Mouse (Mus musculus): Measurements from ENCODE around the gene Strip2. TPM values are rescaled to one million over a fixed set of nuclear protein-coding genes. Genes with fewer than 3 reads are reported as not detected.

The Strip2 gene
- polyA plus RNA-seq, 1 experiment from 2014 or later, result 0.77 TPM

DNA sequence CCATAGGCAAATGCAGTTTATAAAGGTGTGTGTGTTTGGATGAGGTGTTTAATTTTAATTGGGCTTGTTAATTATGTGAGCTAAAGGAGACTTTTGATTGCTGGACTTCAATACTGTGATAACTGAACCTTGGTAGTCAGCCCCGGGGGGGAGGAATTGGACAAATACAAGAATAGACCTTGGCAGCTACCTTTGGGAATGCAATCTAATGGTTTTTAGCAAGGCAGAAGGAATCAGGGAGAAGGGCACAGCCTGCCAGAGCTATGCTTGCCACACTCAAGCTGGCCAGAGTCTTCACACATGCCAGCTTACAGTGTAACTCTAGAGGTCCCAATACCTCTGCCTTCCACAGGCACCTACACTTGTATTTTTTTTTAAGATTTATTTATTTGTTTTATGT, 18.9 kb downstream of the Strip2 start:
- Histone ChIP-seq H3K4me3 (ENCODE audit: low read depth, low read length) (no peak overlapping the region), H3K27ac (ENCODE audit: low read depth, low read length) (no peak overlapping the region), H3K9me3 (ENCODE audit: control insufficient read depth, low read length) (no peaks in the 10 kb centered on the region), H3K27me3 (ENCODE audit: control insufficient read depth, insufficient read depth, low read length) (no peaks in the 10 kb centered on the region), H3K9ac (ENCODE audit: low read length) (no peak overlapping the region), H3K36me3 (ENCODE audit: control insufficient read depth, insufficient read depth, low read length) (no peaks in the 10 kb centered on the region), H3K4me1 (replicated peaks; ENCODE audit: control insufficient read depth, insufficient read depth, low read length) (no peaks in the 10 kb centered on the region), H3K4me2 (ENCODE audit: low read depth, low read length, severe bottlenecking) (no peak overlapping the region)
- DNase-seq (ENCODE audit: low spot score) (no peak), ATAC-seq (replicated peaks; ENCODE audit: low FRiP score) (no peak)
- WGBS, result 78% methylated on average over 1 of the region's 1 CpGs

DNA sequence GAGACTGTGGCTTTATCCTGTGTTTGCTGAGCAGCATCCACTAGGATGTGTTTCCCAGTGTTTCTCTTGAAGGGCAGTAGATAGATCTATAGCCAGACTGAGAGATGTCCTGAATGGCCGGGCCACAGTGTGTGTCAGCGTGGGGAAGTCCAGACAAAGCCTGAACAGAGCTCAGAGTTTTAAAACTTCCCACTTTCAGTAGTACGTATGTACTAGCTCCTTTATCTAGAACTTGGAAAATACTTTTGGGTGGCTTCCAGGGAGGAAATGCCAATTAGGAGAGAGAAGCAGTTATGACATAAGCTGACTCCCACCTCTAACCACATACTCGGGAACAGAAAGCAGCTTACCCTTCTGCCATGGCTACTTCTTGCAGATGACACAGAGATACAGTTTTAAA, 23.6 kb downstream of the Strip2 start:
- Histone ChIP-seq H3K36me3 (ENCODE audit: control insufficient read depth, insufficient read depth, low read length) (no peaks in the 10 kb centered on the region), H3K4me3 (ENCODE audit: low read depth, low read length) (no peak overlapping the region), H3K4me2 (ENCODE audit: low read depth, low read length, severe bottlenecking) (no peak overlapping the region), H3K27me3 (ENCODE audit: control insufficient read depth, insufficient read depth, low read length) (no peaks in the 10 kb centered on the region), H3K9me3 (ENCODE audit: control insufficient read depth, low read length) (no peaks in the 10 kb centered on the region), H3K27ac (ENCODE audit: low read depth, low read length) (no peak overlapping the region), H3K9ac (ENCODE audit: low read length) (no peak overlapping the region), H3K4me1 (replicated peaks; ENCODE audit: control insufficient read depth, insufficient read depth, low read length) (no peaks in the 10 kb centered on the region)
- 89% methylated on average over 4 of the region's 4 CpGs for WGBS
- ATAC-seq (replicated peaks; ENCODE audit: low FRiP score) (no peak), DNase-seq (ENCODE audit: low spot score) (no peak)

DNA sequence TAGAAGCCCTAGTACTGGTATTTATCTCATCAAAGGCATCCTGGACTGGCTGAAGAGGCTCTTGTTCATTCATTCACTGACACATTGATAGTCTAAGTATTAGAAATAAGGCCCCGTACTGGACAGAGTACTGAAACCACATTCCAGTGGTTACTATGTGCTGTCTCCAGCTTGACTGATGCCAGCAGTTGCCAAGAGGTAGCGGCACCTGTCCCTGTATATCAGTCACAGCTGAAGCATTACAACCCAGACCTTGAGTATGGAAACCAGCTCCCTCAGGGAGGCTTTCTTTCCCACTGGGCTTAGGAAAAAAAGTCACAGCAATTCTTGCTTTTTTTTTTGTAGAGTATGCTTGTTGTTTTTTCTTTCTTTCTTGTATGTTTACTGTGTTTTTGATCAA, 24.2 kb downstream of the Strip2 start:
- H3K27me3 ChIP-seq (ENCODE audit: control insufficient read depth, insufficient read depth, low read length), result no peaks in the 10 kb centered on the region
- H3K9ac ChIP-seq (ENCODE audit: low read length), result no peak overlapping the region
- no peak overlapping the region for H3K4me2 ChIP-seq (ENCODE audit: low read depth, low read length, severe bottlenecking)
- H3K4me1 ChIP-seq (replicated peaks; ENCODE audit: control insufficient read depth, insufficient read depth, low read length), result no peaks in the 10 kb centered on the region
- H3K9me3 ChIP-seq (ENCODE audit: control insufficient read depth, low read length), result no peaks in the 10 kb centered on the region
- H3K27ac ChIP-seq (ENCODE audit: low read depth, low read length), result no peak overlapping the region
- H3K4me3 ChIP-seq (ENCODE audit: low read depth, low read length), result no peak overlapping the region
- no peak for DNase-seq (ENCODE audit: low spot score)
- ATAC-seq (replicated peaks; ENCODE audit: low FRiP score), result no peak
- 96% methylated on average over 2 of the region's 2 CpGs for WGBS
- H3K36me3 ChIP-seq (ENCODE audit: control insufficient read depth, insufficient read depth, low read length), result no peaks in the 10 kb centered on the region

DNA sequence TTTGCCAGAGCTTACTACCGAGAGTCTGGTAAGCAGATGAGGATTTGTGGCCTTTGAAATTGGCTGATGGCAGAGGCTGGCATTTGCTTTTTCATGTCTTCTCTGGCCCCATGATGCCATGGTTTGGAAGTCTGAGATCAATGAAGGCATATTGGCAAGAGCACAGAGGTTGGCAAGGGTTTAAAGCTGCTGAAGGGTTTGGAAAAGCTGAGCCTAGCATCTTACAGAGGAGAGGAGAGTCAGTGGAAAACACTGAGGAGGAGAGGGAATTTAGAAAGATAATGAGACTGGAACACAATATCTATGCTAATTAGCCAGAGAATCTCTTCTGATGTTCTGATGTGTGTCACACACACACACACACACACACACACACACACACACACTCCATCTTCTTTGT, 27.7 kb downstream of the Strip2 start:
- Histone ChIP-seq H3K4me2 (ENCODE audit: low read depth, low read length, severe bottlenecking) (no peak overlapping the region), H3K4me3 (ENCODE audit: low read depth, low read length) (no peak overlapping the region), H3K4me1 (replicated peaks; ENCODE audit: control insufficient read depth, insufficient read depth, low read length) (no peaks in the 10 kb centered on the region), H3K27ac (ENCODE audit: low read depth, low read length) (no peak overlapping the region), H3K27me3 (ENCODE audit: control insufficient read depth, insufficient read depth, low read length) (no peaks in the 10 kb centered on the region), H3K9ac (ENCODE audit: low read length) (no peak overlapping the region), H3K9me3 (ENCODE audit: control insufficient read depth, low read length) (no peaks in the 10 kb centered on the region), H3K36me3 (ENCODE audit: control insufficient read depth, insufficient read depth, low read length) (no peaks in the 10 kb centered on the region)
- WGBS, result 68% methylated on average over 1 of the region's 1 CpGs
- no peak for DNase-seq (ENCODE audit: low spot score)
- no peak for ATAC-seq (replicated peaks; ENCODE audit: low FRiP score)

DNA sequence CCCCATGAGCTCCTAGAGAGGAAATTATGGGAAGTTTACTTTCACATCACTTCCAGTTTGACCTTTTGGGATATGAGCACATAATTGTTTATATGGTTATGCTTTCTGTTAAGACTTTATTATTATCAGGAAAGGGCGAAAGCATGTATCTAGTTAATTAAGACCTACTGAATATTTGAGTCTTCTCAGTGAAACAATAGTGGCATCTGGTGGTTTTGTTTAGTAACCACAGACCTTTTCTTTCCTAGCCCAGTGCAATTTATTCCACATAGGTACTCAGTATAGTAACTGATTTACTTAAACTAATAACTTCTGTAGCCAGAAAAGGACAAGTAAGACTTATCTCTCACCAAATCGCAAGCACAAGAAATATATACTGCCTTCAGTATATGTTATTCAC, 29.8 kb downstream of the Strip2 start:
- Histone ChIP-seq H3K27ac (ENCODE audit: low read depth, low read length) (no peak overlapping the region), H3K4me2 (ENCODE audit: low read depth, low read length, severe bottlenecking) (no peak overlapping the region), H3K36me3 (ENCODE audit: control insufficient read depth, insufficient read depth, low read length) (no peaks in the 10 kb centered on the region), H3K9me3 (ENCODE audit: control insufficient read depth, low read length) (no peaks in the 10 kb centered on the region), H3K27me3 (ENCODE audit: control insufficient read depth, insufficient read depth, low read length) (no peaks in the 10 kb centered on the region), H3K4me1 (replicated peaks; ENCODE audit: control insufficient read depth, insufficient read depth, low read length) (no peaks in the 10 kb centered on the region), H3K9ac (ENCODE audit: low read length) (no peak overlapping the region), H3K4me3 (ENCODE audit: low read depth, low read length) (no peak overlapping the region)
- ATAC-seq (replicated peaks; ENCODE audit: low FRiP score) (no peak), DNase-seq (ENCODE audit: low spot score) (no peak)
- 92% methylated on average over 2 of the region's 2 CpGs for whole genome bisulfite sequencing

DNA sequence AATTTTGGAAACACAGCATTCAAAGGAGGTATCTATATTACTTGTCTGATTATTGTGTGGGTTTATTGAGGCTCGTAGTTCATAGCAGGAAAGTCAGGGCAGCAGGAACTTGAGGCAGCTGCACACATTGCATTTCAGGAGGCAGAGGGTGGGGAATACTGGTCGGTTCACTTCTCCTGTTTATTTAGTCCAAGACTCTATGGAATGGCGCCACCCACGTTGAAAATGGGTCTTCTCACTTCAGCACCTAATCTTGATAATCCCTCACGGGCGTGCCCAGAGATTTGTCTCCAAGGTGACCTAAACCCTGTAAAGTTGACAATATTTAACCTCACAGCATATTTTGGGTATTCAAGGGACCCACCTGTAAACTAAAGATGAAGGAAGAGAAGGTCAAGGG, 31.0 kb downstream of the Strip2 start:
- DNase-seq (ENCODE audit: low spot score), result no peak
- Histone ChIP-seq H3K36me3 (ENCODE audit: control insufficient read depth, insufficient read depth, low read length) (no peaks in the 10 kb centered on the region), H3K27me3 (ENCODE audit: control insufficient read depth, insufficient read depth, low read length) (no peaks in the 10 kb centered on the region), H3K27ac (ENCODE audit: low read depth, low read length) (no peak overlapping the region), H3K4me2 (ENCODE audit: low read depth, low read length, severe bottlenecking) (no peak overlapping the region), H3K4me1 (replicated peaks; ENCODE audit: control insufficient read depth, insufficient read depth, low read length) (no peaks in the 10 kb centered on the region), H3K9ac (ENCODE audit: low read length) (no peak overlapping the region), H3K9me3 (ENCODE audit: control insufficient read depth, low read length) (no peaks in the 10 kb centered on the region), H3K4me3 (ENCODE audit: low read depth, low read length) (no peak overlapping the region)
- 82% methylated on average over 6 of the region's 6 CpGs for WGBS
- no peak for ATAC-seq (replicated peaks; ENCODE audit: low FRiP score)

DNA sequence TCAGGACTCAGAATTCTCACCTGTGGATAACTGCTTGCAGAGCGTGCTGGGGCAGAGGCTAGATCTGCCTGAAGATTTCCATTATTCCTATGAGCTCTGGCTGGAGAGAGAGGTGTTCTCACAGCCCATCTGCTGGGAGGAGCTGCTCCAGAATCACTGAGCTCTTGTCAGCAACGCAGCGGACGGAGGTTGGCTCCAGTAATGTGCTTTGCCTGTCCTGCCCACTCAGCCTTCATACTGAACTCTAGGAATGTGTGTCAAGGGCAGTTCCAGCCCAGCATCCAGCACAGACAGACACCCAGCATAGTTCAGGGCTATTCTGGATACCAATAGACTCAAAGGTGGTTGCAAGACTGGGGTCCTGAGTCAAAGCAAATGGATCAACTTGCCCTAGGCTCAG, 39.9 kb downstream of the Strip2 start:
- no peaks in the 10 kb centered on the region for H3K4me1 ChIP-seq (replicated peaks; ENCODE audit: control insufficient read depth, insufficient read depth, low read length)
- WGBS, result 92% methylated on average over 4 of the region's 4 CpGs
- ATAC-seq (replicated peaks; ENCODE audit: low FRiP score), result no peak

DNA sequence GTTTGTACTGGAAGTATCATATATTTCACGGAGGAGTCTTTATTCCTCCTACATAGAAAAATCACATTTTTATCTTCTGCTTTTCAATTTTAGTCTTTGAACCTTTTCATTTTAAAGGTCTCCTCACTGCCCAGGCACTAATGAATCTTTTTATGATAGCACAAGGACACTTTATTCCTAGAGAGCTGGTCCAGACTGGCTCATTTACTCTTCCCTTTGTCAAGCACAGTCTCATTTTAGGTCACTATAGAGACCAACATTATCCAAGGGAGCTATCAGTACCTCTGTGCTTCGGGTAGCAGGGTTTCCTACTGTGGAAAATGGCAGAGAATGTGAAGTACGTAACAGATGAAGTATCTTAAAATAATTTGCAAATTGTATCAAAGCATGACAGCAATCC, 41.9 kb downstream of the Strip2 start:
- Histone ChIP-seq H3K9me3 (ENCODE audit: control insufficient read depth, low read length) (no peaks in the 10 kb centered on the region), H3K4me1 (replicated peaks; ENCODE audit: control insufficient read depth, insufficient read depth, low read length) (no peaks in the 10 kb centered on the region), H3K27ac (ENCODE audit: low read depth, low read length) (no peak overlapping the region), H3K4me3 (ENCODE audit: low read depth, low read length) (no peak overlapping the region), H3K4me2 (ENCODE audit: low read depth, low read length, severe bottlenecking) (no peak overlapping the region), H3K27me3 (ENCODE audit: control insufficient read depth, insufficient read depth, low read length) (no peaks in the 10 kb centered on the region), H3K36me3 (ENCODE audit: control insufficient read depth, insufficient read depth, low read length) (no peaks in the 10 kb centered on the region), H3K9ac (ENCODE audit: low read length) (no peak overlapping the region)
- DNase-seq (ENCODE audit: low spot score), result no peak
- 78% methylated on average over 3 of the region's 3 CpGs for WGBS
- ATAC-seq (replicated peaks; ENCODE audit: low FRiP score), result no peak

More for the DNA sequence above, 39.9 kb downstream of the Strip2 start:
- no peak overlapping the region for H3K4me2 ChIP-seq (ENCODE audit: low read depth, low read length, severe bottlenecking)
- H3K4me3 ChIP-seq (ENCODE audit: low read depth, low read length), result no peak overlapping the region
- H3K9me3 ChIP-seq (ENCODE audit: control insufficient read depth, low read length), result no peaks in the 10 kb centered on the region
- H3K9ac ChIP-seq (ENCODE audit: low read length), result no peak overlapping the region
- H3K36me3 ChIP-seq (ENCODE audit: control insufficient read depth, insufficient read depth, low read length), result no peaks in the 10 kb centered on the region
- no peak overlapping the region for H3K27ac ChIP-seq (ENCODE audit: low read depth, low read length)
- no peak for DNase-seq (ENCODE audit: low spot score)
- no peaks in the 10 kb centered on the region for H3K27me3 ChIP-seq (ENCODE audit: control insufficient read depth, insufficient read depth, low read length)

DNA sequence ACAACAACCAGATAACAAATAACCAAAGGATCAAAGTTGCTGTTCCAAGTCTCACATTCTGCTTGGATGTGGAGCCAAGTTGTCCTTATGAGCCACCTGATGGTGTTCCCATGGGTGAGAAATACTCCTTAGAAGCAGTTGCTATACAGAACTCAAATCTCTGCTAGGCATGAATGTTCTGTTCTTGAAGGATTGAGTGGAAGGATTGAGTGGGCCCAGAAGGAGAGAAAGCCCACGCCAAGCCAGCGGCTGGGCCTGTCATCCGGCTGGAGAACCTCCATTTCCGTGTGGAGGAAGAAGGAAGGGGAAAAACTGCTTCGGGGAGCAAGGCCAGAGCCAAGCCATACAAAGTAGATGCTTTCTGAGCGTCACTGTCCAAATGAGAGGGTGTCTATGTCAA, 44.3 kb downstream of the Strip2 start:
- 94% methylated on average over 6 of the region's 6 CpGs for WGBS
- no peak overlapping the region for H3K4me2 ChIP-seq (ENCODE audit: low read depth, low read length, severe bottlenecking)
- H3K27me3 ChIP-seq (ENCODE audit: control insufficient read depth, insufficient read depth, low read length), result no peaks in the 10 kb centered on the region
- DNase-seq (ENCODE audit: low spot score), result no peak
- no peaks in the 10 kb centered on the region for H3K4me1 ChIP-seq (replicated peaks; ENCODE audit: control insufficient read depth, insufficient read depth, low read length)
- no peak overlapping the region for H3K9ac ChIP-seq (ENCODE audit: low read length)
- H3K4me3 ChIP-seq (ENCODE audit: low read depth, low read length), result no peak overlapping the region
- no peaks in the 10 kb centered on the region for H3K36me3 ChIP-seq (ENCODE audit: control insufficient read depth, insufficient read depth, low read length)
- H3K27ac ChIP-seq (ENCODE audit: low read depth, low read length), result no peak overlapping the region
- no peaks in the 10 kb centered on the region for H3K9me3 ChIP-seq (ENCODE audit: control insufficient read depth, low read length)
- ATAC-seq (replicated peaks; ENCODE audit: low FRiP score), result no peak
